Mouse (Mus musculus) thymus, adult 2 months (tissue): ENCODE data around the gene Olfr1393.

Experiments
- CTCF ChIP-seq: fragments of 200-500 bp; IDR thresholded peaks from 2 replicates; pipeline ENCODE4 v1.5.1; 2012; ENCODE audit warnings: mild to moderate bottlenecking, control low read depth, low read length, moderate library complexity, borderline replicate concordance; ENCODE audit not compliant: control insufficient read depth, poor library complexity, insufficient read depth; ENCODE audit errors: extremely low read depth
- POLR2A ChIP-seq: fragments of 200-500 bp; IDR thresholded peaks from 2 replicates; pipeline ENCODE4 v1.6.1; 2012; ENCODE audit warnings: mild to moderate bottlenecking, low read length, control low read depth, moderate library complexity; ENCODE audit not compliant: control insufficient read depth, poor library complexity, insufficient read depth; ENCODE audit errors: extremely low read depth

- TF ChIP-seq POLR2A: no peak
- no peak for TF ChIP-seq CTCF
Observed at GRCm38 (mm10) chr11:49246523-49246922, 31.6 kb upstream of the Olfr1393 start.
